Mouse (Mus musculus) layer of hippocampus, postnatal 36 days (tissue): ENCODE measurements around the gene Snap91. TPM values are rescaled to one million over a fixed set of nuclear protein-coding genes. Genes with fewer than 3 reads are reported as not detected.

Experiments used
- DNase-seq, 2 experiments: peaks; one replicate each; pipeline ENCODE4 v3.0.0; 2022
- total RNA-seq, 2 experiments: library from RNA; stranded (reverse); gene quantifications; 2 replicates each; pipeline ENCODE4 v1.2.3; 2021

Gene Snap91
- total RNA-seq, 2 experiments from 2014 or later = 390 to 392 TPM

DNA sequence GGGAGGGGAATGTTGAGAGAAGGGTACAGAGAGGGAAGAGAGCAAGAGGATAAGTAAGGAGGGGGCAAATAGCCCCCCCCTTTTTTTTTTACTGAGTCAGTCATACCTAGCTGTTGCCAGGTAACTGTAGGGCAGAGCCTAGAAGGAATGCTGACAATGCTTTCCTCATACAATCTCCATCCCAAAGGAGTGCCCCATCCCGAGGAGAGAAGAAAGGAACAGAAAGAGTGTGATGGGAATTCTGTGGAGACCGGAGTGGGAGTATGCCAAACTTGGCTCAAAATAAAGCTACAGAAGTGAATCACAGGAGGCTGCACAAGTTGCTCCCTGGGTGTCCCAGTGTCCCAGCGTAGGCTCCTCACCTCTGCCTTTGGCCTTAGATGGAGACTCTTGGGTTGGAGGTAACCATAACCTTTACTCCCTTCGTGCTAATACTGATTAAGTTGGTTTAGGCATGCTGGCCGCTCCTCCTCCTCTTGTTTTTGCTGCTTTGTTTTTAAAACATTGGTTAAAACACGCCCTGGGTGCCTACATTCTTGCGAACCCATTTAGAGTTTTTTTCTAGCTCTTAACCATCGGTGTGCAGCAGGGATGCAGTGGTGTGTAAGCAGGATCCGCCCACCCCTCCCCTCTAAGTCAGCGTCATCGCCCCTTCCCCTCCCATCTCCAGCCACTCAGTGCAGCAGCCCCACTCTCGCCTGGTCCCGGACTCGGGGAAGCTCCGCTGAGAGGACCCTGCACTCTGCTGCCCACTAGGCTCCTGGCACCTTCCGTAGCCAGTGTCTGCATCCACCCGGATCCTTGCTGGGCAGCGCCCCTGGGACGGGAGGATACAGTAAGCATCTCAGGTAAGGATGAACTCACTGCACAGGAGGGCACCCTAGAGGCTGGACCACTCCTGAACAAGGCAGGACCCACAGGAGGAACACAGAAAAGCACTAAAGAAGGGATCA is 137.2 kb downstream of the Snap91 start, which contains the start of gene Prss35:
Gene Prss35, plus strand, starts transcription at position 691 of the 953 bp plus-strand sequence.
- DNase-seq = peak in 1 of 2 experiments; percentile 29

DNA sequence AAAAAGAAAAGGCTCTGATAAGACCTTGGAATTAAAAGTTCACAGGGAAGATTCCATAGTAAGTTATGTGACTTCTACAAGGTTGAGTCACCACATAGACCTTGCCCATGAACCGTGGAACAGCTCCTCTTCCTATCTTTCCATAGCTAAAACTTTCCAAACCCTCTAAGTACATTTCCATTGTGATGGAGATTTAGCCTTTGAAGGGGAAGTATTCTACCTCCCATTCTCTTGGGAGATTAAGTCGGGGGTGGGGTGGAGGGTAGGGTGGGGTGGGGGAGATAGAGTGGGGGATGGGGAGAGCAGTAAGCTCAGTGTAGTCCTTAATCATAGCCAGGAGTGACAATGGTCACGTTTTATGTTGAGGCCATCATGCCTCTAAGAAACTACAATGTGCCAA is 140.5 kb downstream of the Snap91 start:
- no peak for DNase-seq

DNA sequence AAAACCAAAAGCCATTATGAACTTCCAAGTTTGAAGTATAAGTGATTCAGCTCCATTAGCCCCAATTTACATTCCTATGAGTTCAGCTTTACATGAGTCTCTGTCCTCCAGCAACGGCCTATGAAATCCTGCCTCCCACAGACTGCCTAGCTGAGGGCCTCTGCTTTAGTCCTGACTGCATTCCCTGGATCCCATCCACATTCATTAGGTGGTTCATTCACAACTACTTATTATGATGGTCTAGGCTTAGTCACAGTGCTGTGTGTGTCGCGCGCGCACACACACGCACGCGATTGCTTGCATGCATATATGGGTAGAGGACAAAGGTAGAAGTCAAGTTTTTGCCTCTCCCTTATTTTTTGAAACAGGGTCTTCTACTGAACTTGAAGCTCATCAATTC is 141.7 kb downstream of the Snap91 start:
- DNase-seq = no peak

DNA sequence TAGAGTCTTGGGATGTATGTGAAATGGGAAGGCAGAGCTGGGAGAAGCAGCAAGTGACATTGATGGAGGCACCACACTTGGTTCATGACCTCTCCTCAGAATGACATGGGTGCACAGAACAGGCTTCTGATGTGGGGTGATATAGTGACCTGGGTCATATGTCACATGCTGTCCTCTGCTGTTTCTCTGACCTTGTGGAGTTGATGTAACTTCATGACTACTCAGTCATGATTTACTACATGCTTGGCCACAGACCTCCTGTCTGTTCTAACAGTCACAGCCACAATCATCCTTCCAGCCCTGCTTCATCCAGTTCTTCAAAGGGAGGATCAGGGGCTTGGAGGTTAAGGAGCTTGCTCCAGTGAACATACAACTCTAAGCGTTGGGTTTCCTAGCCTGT is 142.4 kb downstream of the Snap91 start:
- DNase-seq = no peak

DNA sequence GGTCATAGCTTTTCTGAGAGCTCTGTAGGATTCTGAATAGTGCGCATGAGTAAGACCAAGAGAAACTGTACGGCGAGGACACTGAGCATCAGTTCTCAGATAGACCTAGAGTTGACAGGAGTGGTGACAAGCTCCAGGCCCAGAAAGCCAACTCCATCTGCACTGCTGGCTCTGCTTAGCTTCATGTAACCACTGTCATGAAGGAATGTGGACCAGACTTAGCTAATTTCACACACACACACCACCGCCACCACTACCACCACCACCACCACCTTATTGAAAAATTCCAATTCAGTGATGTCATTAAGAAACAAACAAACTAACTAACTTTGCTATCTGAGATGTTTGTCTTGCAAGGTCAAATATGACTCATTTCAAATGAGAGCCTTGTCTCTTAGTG is 143.5 kb downstream of the Snap91 start:
- DNase-seq = no peak

DNA sequence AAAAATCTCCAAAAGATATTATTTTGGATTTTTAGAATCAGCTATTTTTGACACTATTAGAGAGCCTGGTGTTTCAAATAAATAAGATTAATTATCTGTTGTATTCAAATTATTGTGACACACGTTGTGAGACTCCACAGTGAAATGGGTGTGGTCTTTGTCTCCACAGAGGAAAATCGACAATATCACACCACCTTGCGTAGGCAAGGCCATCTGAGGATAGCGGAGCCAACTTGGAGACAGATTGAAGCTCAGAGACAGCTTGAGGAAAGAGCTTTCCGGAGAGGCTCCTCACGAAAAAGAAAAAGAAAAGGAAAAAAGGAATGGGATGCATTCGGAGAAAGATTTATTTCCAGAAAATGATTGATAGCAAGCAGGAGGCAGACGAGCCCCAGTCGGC is 145.7 kb downstream of the Snap91 start:
- no peak for DNase-seq

DNA sequence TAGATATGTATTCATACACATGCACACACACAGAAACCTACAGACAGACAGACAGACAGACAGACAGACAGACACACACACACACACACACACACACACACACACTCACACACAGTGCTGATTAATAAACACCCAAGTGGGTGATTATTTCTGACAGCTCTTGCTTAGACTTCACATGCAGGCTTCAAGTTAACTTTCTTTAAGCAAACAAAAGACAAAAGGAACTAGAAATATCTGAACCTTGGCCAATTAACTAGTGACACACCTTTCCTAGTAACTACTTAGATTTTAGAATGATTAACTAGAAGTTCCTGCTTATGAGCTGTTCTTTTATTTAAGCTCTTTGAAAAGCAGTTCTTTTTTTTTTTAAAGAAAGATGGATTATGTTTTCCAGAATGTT is 146.1 kb downstream of the Snap91 start:
- no peak for DNase-seq

DNA sequence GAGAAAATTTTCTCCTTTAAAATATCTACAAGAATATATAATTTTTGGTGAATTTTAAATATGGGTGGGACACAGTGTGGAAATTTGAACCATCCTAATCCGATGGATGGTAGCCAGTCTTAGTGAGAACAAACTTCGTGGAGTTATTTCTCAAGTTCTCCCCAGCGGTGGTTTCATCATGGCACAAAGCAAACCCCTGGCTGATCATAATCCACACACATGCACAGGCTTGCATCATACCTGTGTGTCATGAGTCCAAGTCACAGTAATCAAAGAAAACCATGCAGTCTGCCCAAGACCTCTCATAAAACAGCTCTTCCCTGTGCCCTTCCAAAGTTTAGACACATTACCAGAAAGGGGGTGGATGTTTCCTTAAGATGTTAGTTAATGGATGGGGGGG is 150.6 kb downstream of the Snap91 start:
- no peak for DNase-seq

DNA sequence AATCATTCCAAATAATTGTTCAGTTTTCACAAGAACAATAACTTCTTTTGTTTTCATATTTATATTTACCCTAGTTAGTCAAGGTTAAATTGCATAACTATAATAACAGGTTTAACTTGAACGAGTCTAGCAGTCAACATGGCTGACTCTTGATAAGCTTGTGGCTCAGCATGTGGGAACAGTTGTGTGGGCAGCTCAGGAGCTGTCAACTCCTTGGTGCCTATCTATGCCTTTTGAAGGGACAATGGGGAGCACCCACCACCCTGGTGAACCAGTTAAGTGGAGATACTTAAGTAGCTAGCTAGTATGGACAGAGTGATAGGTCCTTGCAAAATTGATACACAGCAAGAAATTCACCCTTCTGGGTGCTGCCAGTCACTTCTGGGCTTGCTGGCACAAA is 151.4 kb downstream of the Snap91 start:
- no peak for DNase-seq

DNA sequence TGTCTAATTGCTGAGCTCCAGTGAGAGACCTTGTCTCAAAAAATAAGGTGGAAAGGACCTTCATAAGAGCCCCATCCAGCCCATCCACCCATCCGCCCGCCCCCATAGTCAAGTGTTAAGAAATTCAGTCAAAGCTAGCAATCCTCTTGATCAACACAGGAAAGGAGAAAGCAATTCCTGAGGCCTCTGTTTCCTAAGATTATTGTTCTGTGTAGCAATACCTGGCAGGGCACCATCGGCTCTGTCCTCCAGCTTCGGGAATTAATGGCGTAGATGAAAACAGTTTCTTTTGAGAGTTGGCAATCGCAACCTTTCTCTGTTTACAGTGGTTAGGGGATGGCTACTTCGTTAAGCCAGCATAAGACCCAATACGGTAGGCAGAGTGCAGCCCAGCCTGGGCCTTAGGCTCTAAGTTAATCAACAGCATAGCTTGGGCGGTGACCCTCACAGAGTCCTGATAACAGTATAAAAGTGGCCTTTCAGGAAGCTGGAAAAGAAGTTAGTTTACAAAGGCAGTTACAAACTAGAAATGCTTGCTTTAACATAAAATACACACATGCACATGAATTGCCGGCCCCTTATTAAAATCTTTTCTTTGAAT is 152.1 kb downstream of the Snap91 start:
- no peak for DNase-seq

DNA sequence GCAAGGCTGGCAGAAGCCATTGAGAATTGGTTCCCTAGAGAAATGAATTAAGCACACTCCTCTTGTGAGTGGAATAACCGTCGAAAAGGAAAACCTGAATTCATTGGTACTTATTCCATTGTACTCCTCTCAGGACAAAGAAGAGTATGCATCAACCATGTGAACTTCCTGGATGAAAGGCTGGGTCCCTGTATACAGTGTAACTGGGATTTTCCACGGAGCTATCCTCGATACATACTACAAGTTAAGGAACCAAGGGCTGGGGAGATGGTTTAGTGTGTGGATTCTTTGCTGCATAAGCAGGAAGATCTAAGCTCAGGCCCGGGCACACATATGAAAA is 154.1 kb downstream of the Snap91 start:
- no peak for DNase-seq

DNA sequence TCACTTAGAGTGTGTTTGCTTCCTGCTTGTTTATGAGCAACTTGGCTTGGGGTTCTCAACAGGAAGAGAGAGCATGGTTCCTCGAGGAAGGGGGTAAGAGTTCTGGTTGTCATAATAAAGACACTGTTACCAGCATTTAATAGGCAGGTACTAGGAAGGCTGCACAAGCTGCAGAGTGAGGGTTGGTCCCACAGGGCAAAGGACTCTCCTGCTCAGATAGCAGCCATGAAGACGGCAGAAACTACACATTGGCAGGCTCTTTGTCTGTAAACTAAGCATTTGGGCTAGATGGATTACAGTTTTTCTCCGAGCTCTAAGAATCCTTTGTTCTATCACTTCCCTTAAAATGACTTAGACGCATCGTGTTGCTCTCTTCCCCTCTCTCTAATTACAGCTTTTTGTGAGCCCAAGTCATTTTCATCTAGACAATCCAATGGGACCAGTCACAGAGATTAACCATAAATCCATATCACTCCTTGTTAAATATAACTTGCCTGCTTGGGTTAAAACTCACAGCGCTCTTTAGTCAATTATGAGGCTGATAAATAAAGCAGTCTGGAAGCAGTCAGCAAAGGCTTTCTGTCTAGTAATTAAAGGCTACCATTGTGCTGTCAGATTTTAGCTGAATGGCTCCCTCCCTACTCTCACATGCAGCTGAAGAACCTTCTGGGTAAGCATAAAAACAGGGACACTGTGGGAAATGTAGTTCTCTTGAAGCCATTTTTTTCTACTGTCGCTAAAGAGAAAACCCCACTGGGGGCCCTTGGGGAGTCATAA is 154.7 kb downstream of the Snap91 start:
- no peak for DNase-seq

DNA sequence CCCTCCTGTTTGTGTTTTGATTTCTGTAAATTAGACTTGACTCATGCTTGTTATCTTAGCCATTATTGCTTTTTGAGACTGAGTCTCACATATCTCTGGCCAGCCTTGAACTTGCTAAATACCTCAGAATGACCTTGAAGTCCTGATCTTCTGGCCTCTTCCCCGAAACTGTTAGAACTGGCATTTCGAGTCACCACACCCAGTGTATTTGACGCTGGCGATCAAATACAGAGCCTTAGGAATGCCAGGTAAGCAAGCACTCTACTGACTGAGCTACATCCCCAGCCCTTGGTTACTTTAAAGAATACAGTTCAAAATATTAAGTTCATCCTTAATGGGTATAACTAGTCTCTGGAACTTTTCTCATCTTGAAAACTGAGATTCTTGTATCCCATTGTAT is 155.4 kb downstream of the Snap91 start:
- no peak for DNase-seq

DNA sequence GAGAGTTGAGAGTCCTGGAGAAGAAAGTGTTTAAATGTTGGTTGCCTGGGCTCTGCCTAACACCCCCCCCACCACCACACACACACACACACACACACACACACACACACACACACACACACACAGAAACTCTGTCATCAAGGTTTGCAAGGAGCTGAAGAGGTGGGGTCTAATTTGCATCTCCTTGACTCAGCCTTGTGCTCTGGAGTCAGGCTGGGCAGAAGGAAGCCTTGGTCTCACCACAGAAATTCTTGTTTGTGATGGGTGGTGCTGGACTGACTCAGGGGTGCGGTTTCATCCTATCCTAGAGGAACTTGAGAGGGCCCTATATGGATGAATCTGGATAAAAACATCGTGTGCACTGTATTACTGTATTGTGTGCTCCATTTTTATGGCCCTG is 159.7 kb downstream of the Snap91 start:
- DNase-seq = no peak

DNA sequence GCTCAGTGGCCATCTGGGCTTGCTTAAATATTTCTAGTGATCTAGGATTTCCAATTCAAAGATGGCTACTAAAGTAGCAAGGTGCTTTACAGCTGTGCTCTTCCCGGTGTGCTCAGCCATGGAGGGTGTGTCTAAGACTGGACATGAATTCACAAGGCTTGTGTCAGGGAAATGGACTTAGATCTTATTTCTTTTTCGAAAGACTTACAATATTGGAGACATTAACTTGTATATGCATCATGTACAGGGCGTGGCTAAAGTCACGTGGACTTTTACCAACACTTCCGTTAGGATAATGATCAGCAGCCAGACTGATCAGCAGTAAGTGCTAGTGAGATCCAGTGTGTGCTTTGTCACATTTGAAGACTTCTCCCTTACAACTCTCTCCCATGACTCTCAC is 160.2 kb downstream of the Snap91 start:
- DNase-seq = no peak

DNA sequence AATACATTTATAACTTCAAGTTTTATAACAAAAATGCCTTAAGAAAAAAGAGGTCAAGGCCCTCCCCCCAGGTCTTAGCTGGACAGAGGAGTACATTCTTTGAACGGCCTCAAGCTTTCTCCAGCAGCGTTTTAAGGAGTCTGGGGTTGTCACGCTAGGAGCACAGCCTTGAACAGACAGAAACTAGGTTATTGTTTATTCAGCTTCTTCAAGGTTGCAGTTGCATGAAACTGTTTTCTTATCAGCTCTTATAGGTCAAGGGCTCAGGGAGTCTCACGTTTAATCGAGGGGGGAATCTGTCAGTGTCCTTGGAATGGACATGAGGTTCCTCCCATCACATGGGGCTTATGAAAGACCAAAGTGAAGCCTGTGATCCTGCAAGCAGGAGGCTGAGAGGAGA is 163.3 kb downstream of the Snap91 start:
- no peak for DNase-seq

DNA sequence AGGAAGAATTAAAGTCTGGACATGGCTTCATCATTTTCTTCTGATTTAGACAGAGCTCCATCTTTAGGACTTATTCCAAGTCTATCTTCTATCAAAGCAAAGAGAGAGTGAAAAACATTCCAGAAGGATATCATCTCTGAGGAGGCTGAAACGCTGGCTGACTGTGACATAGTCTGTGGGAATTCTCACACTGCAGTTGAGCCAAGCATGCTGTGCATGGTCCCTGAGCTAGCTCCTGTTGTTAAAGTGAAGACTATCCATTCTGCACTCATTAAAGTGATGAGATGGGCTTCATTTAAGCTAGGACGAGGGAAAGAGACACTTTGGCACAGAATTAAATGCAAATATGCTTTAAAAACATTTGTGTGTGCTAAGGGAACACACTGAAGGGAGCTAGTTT is 163.9 kb downstream of the Snap91 start:
- DNase-seq = no peak

Other genes starting within 250 kb of the Snap91 start
- gene Me1, start 184.7 kb downstream of the Snap91 start, total RNA-seq = 10 to 100 TPM; 62.2 to 67.6 TPM
- 1 to 10 TPM; 4.6 to 7.0 TPM for gene Prss35, start 137.0 kb downstream of the Snap91 start, total RNA-seq
- gene Ripply2, start 134.9 kb upstream of the Snap91 start, total RNA-seq = 10 to 100 TPM; 10.0 to 13.6 TPM
- gene Cyb5r4, start 141.4 kb upstream of the Snap91 start, total RNA-seq = 10 to 100 TPM; 39.2 to 45.6 TPM